Mouse (Mus musculus) E14TG2a.4 (cell line): Measurements from ENCODE around the gene Trim58.
A peak's percentile ranks its signal among the peaks of the same experiment; 100 is the strongest.

Experiments used
- H3K27me3 ChIP-seq: 2 replicates; pipeline ENCODE4 v1.6.1; 2014; ENCODE audit warnings: low read length, control low read depth; ENCODE audit not compliant: insufficient read depth
- H3K36me3 ChIP-seq: 2 replicates; pipeline ENCODE4 v1.6.1; 2014; ENCODE audit warnings: low read length, control low read depth; ENCODE audit not compliant: insufficient read depth
- H3K4me1 ChIP-seq: replicated peaks from 2 replicates; pipeline ENCODE4 v1.6.1; 2014; ENCODE audit warnings: low read depth, low read length, control low read depth
- H3K4me3 ChIP-seq: replicated peaks from 2 replicates; pipeline ENCODE4 v1.5.1; 2014; ENCODE audit warnings: mild to moderate bottlenecking, low read length
- H3K9me3 ChIP-seq: 2 replicates; pipeline ENCODE4 v1.6.1; 2014; ENCODE audit warnings: low read length, control low read depth
- CTCF ChIP-seq: conservative IDR thresholded peaks from 2 replicates; pipeline ENCODE4 v1.5.1; 2014; ENCODE audit warnings: low read length
- NANOG ChIP-seq: IDR thresholded peaks from 2 replicates; pipeline ENCODE4 v1.6.1; 2014; ENCODE audit warnings: borderline replicate concordance, low read length, mixed read lengths
- POU5F1 ChIP-seq: IDR thresholded peaks from 2 replicates; pipeline ENCODE4 v1.6.1; 2014; ENCODE audit warnings: low read length, borderline replicate concordance

Gene Trim58

GRCm38 (mm10) chr11:58636376-58636977, 3.8 kb upstream of the Trim58 start:
- Histone ChIP-seq H3K36me3 (no peaks in the 10 kb centered on the region), H3K9me3 (no peaks in the 10 kb centered on the region), H3K27me3 (peaks cover 37% of the 10 kb centered on the region), H3K4me3 (no peak overlapping the region), H3K4me1 (no peaks in the 10 kb centered on the region; the same call in 1 of the 2 replicates)
- TF ChIP-seq POU5F1 (no peak), NANOG (no peak), CTCF (no peak)

- H3K4me1 ChIP-seq = no peaks in the 10 kb centered on the region; the same call in 1 of the 2 replicates
- TF ChIP-seq CTCF (no peak), NANOG (no peak), POU5F1 (no peak)
These were observed 2.0 kb upstream of the Trim58 start for GRCm38 (mm10) chr11:58638176-58638701.

GRCm38 (mm10) chr11:58641057-58641456, 792 bp downstream of the Trim58 start:
- Histone ChIP-seq H3K4me1 (no peaks in the 10 kb centered on the region; the same call in 1 of the 2 replicates), H3K4me3 (no peak overlapping the region), H3K36me3 (no peaks in the 10 kb centered on the region), H3K27me3 (peaks cover 44% of the 10 kb centered on the region), H3K9me3 (no peaks in the 10 kb centered on the region)
- TF ChIP-seq NANOG (no peak), POU5F1 (no peak), CTCF (no peak)

More at GRCm38 (mm10) chr11:58638176-58638701, 2.0 kb upstream of the Trim58 start:
- peaks cover 44% of the 10 kb centered on the region for H3K27me3 ChIP-seq
- no peak overlapping the region for H3K4me3 ChIP-seq
- H3K36me3 ChIP-seq = no peaks in the 10 kb centered on the region
- no peaks in the 10 kb centered on the region for H3K9me3 ChIP-seq

- H3K36me3 ChIP-seq = no peaks in the 10 kb centered on the region
- H3K27me3 ChIP-seq = peaks cover 44% of the 10 kb centered on the region
- TF ChIP-seq CTCF = no peak
- TF ChIP-seq POU5F1 = no peak
- no peak for TF ChIP-seq NANOG
- no peaks in the 10 kb centered on the region; the same call in 1 of the 2 replicates for H3K4me1 ChIP-seq
- no peaks in the 10 kb centered on the region for H3K9me3 ChIP-seq
- no peak overlapping the region for H3K4me3 ChIP-seq
These were observed 1.5 kb downstream of the Trim58 start for GRCm38 (mm10) chr11:58641638-58642358.

GRCm38 (mm10) chr11:58643350-58643749, 3.1 kb downstream of the Trim58 start:
- TF ChIP-seq CTCF = peak; percentile 81
- TF ChIP-seq NANOG = no peak
- H3K4me1 ChIP-seq = no peaks in the 10 kb centered on the region; the same call in 1 of the 2 replicates
- H3K36me3 ChIP-seq = no peaks in the 10 kb centered on the region
- peaks cover 34% of the 10 kb centered on the region for H3K27me3 ChIP-seq
- no peaks in the 10 kb centered on the region for H3K9me3 ChIP-seq
- no peak overlapping the region for H3K4me3 ChIP-seq

- Histone ChIP-seq H3K27me3 (0 out of 2 replicates have a peak, but pooled peaks cover 2% of the 10 kb centered on the region), H3K36me3 (no peaks in the 10 kb centered on the region), H3K9me3 (no peaks in the 10 kb centered on the region), H3K4me3 (no peak overlapping the region), H3K4me1 (peaks cover 3% of the 10 kb centered on the region; the same call in 1 of the 2 replicates)
- TF ChIP-seq POU5F1 = no peak
- TF ChIP-seq CTCF = no peak
- no peak for TF ChIP-seq NANOG
These were observed 14.9 kb downstream of the Trim58 start for GRCm38 (mm10) chr11:58655151-58655550.

- H3K27me3 ChIP-seq = no peaks in the 10 kb centered on the region
- TF ChIP-seq NANOG (no peak), POU5F1 (no peak), CTCF (no peak)
- no peak within 1 kb of the TSS for H3K4me3 ChIP-seq
- no peaks in the 10 kb centered on the region for H3K4me1 ChIP-seq
- no peaks in the 10 kb centered on the region for H3K9me3 ChIP-seq
- no peaks in the 10 kb centered on the region for H3K36me3 ChIP-seq
These were observed 18.3 kb downstream of the Trim58 start, which contains the start of gene Olfr322 for GRCm38 (mm10) chr11:58658596-58658995. Gene Olfr322, plus strand, starts transcription at chr11:58658782.

- Histone ChIP-seq H3K4me3 (no peak overlapping the region), H3K9me3 (no peaks in the 10 kb centered on the region), H3K4me1 (no peaks in the 10 kb centered on the region; the same call in 1 of the 2 replicates), H3K36me3 (no peaks in the 10 kb centered on the region), H3K27me3 (no peaks in the 10 kb centered on the region)
- no peak for TF ChIP-seq NANOG
- TF ChIP-seq CTCF = no peak; the same call in 1 of the 2 replicates
- no peak for TF ChIP-seq POU5F1
These were observed 29.0 kb downstream of the Trim58 start for GRCm38 (mm10) chr11:58669252-58669651.
